Mouse (Mus musculus) CH12.LX (cell line): ENCODE results near the gene Slc12a5. TPM values are rescaled to one million over a fixed set of nuclear protein-coding genes. Genes with fewer than 3 reads are reported as not detected.

Source experiments
- DNase-seq: peaks from one replicate; pipeline ENCODE4 v3.0.0-alpha.2; 2013; ENCODE audit errors: extremely low read depth
- H3K27ac ChIP-seq: 2 replicates; pipeline ENCODE4 v1.5.1; 2012; ENCODE audit warnings: low read depth, mild to moderate bottlenecking, control low read depth, moderate library complexity; ENCODE audit not compliant: insufficient read depth
- H3K27me3 ChIP-seq: replicated peaks from 2 replicates; pipeline ENCODE3; 2012; ENCODE audit warnings: inconsistent platforms
- H3K36me3 ChIP-seq, 2 experiments: replicated peaks in 1 of 2; 2 replicates each; pipeline versions ENCODE3 to v1.6.1; 2012; ENCODE audit warnings: inconsistent platforms in 1 of 2, low read length in 1 of 2, mild to moderate bottlenecking in 1 of 2, mixed read lengths in 1 of 2, moderate library complexity in 1 of 2; ENCODE audit not compliant: control insufficient read depth in 1 of 2, insufficient read depth in 1 of 2
- H3K4me1 ChIP-seq, 2 experiments: 2 replicates each; pipeline ENCODE4 v1.6.1; 2012; ENCODE audit warnings: inconsistent platforms in 1 of 2, moderate library complexity in 1 of 2; ENCODE audit not compliant: insufficient read depth in 2 of 2, control insufficient read depth in 1 of 2
- H3K4me2 ChIP-seq: 2 replicates; pipeline ENCODE4 v1.6.1; 2012; ENCODE audit warnings: low read depth, mild to moderate bottlenecking, control low read depth; ENCODE audit not compliant: poor library complexity, insufficient read depth, severe bottlenecking
- H3K4me3 ChIP-seq, 3 experiments: fragments of 150-350 bp in 1 of 3; sonication (generic) in 1 of 3; replicated peaks in 1 of 3; 2 replicates each; pipeline versions ENCODE3 to v1.5.1; 2011 to 2012; ENCODE audit warnings: low read depth in 2 of 3, low read length in 2 of 3, mild to moderate bottlenecking in 2 of 3, moderate library complexity in 2 of 3, control low read depth in 1 of 3, improper control_type of control experiment in 1 of 3, inconsistent platforms in 1 of 3, mixed read lengths in 1 of 3; ENCODE audit not compliant: poor library complexity in 1 of 3
- H3K79me2 ChIP-seq: replicated peaks from 2 replicates; pipeline ENCODE4 v1.6.1; 2012; ENCODE audit warnings: mild to moderate bottlenecking, moderate library complexity; ENCODE audit not compliant: control insufficient read depth, poor library complexity, insufficient read depth, severe bottlenecking; ENCODE audit errors: extremely low read depth
- H3K9ac ChIP-seq: 2 replicates; pipeline ENCODE4 v1.6.1; 2012; ENCODE audit warnings: low read depth, mild to moderate bottlenecking, control low read depth, moderate library complexity; ENCODE audit not compliant: insufficient read depth
- H3K9me3 ChIP-seq: replicated peaks from 2 replicates; pipeline ENCODE3; 2012; ENCODE audit warnings: low read length, inconsistent platforms, mixed read lengths
- BHLHE40 ChIP-seq: IDR thresholded peaks from 2 replicates; pipeline ENCODE4 v1.6.1; 2011; ENCODE audit warnings: mild to moderate bottlenecking, low read depth, low read length, improper control_type of control experiment
- CHD1 ChIP-seq: IDR thresholded peaks from 2 replicates; pipeline ENCODE4 v1.6.1; 2012; ENCODE audit warnings: low read depth, low read length, improper control_type of control experiment, inconsistent platforms
- CTCF ChIP-seq, 2 experiments: IDR thresholded peaks in 1 of 2; conservative IDR thresholded peaks in 1 of 2; 2 replicates each; pipeline ENCODE4 v1.5.1; 2011 to 2012; ENCODE audit warnings: low read depth in 2 of 2, low read length in 2 of 2, improper control_type of control experiment in 1 of 2, inconsistent platforms in 1 of 2, mild to moderate bottlenecking in 1 of 2, moderate library complexity in 1 of 2
- E2F4 ChIP-seq: IDR thresholded peaks from 2 replicates; pipeline ENCODE4 v1.6.1; 2011; ENCODE audit warnings: low read depth, low read length, improper control_type of control experiment; ENCODE audit not compliant: insufficient replicate concordance
- ELF1 ChIP-seq: IDR thresholded peaks from 2 replicates; pipeline ENCODE4 v1.6.1; 2014; ENCODE audit warnings: low read depth, mild to moderate bottlenecking, inconsistent platforms, low read length, improper control_type of control experiment
- GABPA ChIP-seq: IDR thresholded peaks from 2 replicates; pipeline ENCODE4 v1.6.1; 2012; ENCODE audit warnings: low read depth, low read length, improper control_type of control experiment, inconsistent platforms; ENCODE audit not compliant: insufficient replicate concordance
- HCFC1 ChIP-seq: IDR thresholded peaks from 2 replicates; pipeline ENCODE4 v1.6.1; 2012; ENCODE audit warnings: low read depth, mild to moderate bottlenecking, inconsistent platforms, low read length, improper control_type of control experiment
- IRF4 ChIP-seq: IDR thresholded peaks from 2 replicates; pipeline ENCODE4 v1.6.1; 2014; ENCODE audit warnings: low read depth, mild to moderate bottlenecking, inconsistent platforms, low read length, improper control_type of control experiment
- MAFK ChIP-seq: IDR thresholded peaks from 2 replicates; pipeline ENCODE4 v1.6.1; 2011; ENCODE audit warnings: low read length, improper control_type of control experiment; ENCODE audit not compliant: insufficient replicate concordance
- MAX ChIP-seq: IDR thresholded peaks from 2 replicates; pipeline ENCODE4 v1.6.1; 2011; ENCODE audit warnings: low read length, improper control_type of control experiment
- MEF2A ChIP-seq: IDR thresholded peaks from 2 replicates; pipeline ENCODE4 v1.6.1; 2014; ENCODE audit warnings: low read depth, mild to moderate bottlenecking, inconsistent platforms, low read length, improper control_type of control experiment, borderline replicate concordance
- MYC ChIP-seq: IDR thresholded peaks from 2 replicates; pipeline ENCODE4 v1.6.1; 2011; ENCODE audit warnings: low read depth, mild to moderate bottlenecking, improper control_type of control experiment, low read length
- NELFE ChIP-seq: IDR thresholded peaks from 2 replicates; pipeline ENCODE4 v1.6.1; 2011; ENCODE audit warnings: low read depth, low read length, improper control_type of control experiment
- NRF1 ChIP-seq: IDR thresholded peaks from 2 replicates; pipeline ENCODE4 v1.6.1; 2014; ENCODE audit warnings: low read depth, mild to moderate bottlenecking, inconsistent platforms, low read length, improper control_type of control experiment, moderate library complexity
- PAX5 ChIP-seq: IDR thresholded peaks from 2 replicates; pipeline ENCODE4 v1.6.1; 2012; ENCODE audit warnings: low read length, inconsistent platforms, mixed read lengths
- POLR2AphosphoS2 ChIP-seq: IDR thresholded peaks from 2 replicates; pipeline ENCODE4 v1.6.1; 2011; ENCODE audit warnings: low read depth, low read length, improper control_type of control experiment
- RAD21 ChIP-seq: IDR thresholded peaks from 2 replicates; pipeline ENCODE4 v1.6.1; 2011; ENCODE audit warnings: low read depth, mild to moderate bottlenecking, low read length, improper control_type of control experiment, moderate library complexity
- SIN3A ChIP-seq: IDR thresholded peaks from 2 replicates; pipeline ENCODE4 v1.6.1; 2012; ENCODE audit warnings: low read length, improper control_type of control experiment, inconsistent platforms
- TCF12 ChIP-seq: IDR thresholded peaks from 2 replicates; pipeline ENCODE4 v1.6.1; 2014; ENCODE audit warnings: low read depth, mild to moderate bottlenecking, inconsistent platforms, low read length, improper control_type of control experiment
- USF2 ChIP-seq: conservative IDR thresholded peaks from 2 replicates; pipeline ENCODE4 v1.6.1; 2011; ENCODE audit warnings: low read depth, low read length, improper control_type of control experiment
- ZKSCAN1 ChIP-seq: IDR thresholded peaks from 2 replicates; pipeline ENCODE4 v1.6.1; 2012; ENCODE audit warnings: low read depth, inconsistent platforms, low read length, improper control_type of control experiment, borderline replicate concordance
- ZMIZ1 ChIP-seq: IDR thresholded peaks from 2 replicates; pipeline ENCODE4 v1.6.1; 2012; ENCODE audit warnings: low read depth, mild to moderate bottlenecking, inconsistent platforms, low read length, improper control_type of control experiment
- ZNF384 ChIP-seq: IDR thresholded peaks from 2 replicates; pipeline ENCODE4 v1.6.1; 2012; ENCODE audit warnings: low read depth, low read length, improper control_type of control experiment, inconsistent platforms
- dilution Hi-C: fragments of 300-500 bp; cut with MboI; formaldehyde crosslinking; loops from 2 replicates; pipeline ENCODE4 v1.14.3; 2020; ENCODE audit warnings: low sequenced_read_pairs; ENCODE audit not compliant: extremely low pct_unique_long_range_greater_than_20kb, extremely low pct_ligation_motif_present
- in situ Hi-C: fragments of 300-500 bp; cut with MboI; formaldehyde crosslinking; loops from 3 replicates; pipeline ENCODE4 v1.14.3; 2019; ENCODE audit warnings: low sequenced_read_pairs, low pct_ligation_motif_present, low pct_unique_long_range_greater_than_20kb, mixed read lengths
- polyA plus RNA-seq: library from polyadenylated mRNA; unstranded; fragments of >175 nt; gene quantifications from 2 replicates; pipeline ENCODE4 v1.2.1, GENCODE M21; 2012; ENCODE audit warnings: low read depth; ENCODE audit not compliant: insufficient read length
- total RNA-seq, 2 experiments: library from RNA; depleted of rRNA; stranded (reverse); fragments of 300-350 nt in 1 of 2; fragments of >200 nt in 1 of 2; gene quantifications; 2 replicates each; pipeline ENCODE4 v1.2.3; 2012 to 2014

Slc12a5 gene
- total and polyA plus RNA-seq, 3 experiments, result 0.05 to 0.83 (median 0.30) TPM

GRCm38 (mm10) chr2:164968451-164968851, 7.8 kb downstream of the Slc12a5 start:
- Histone ChIP-seq H3K27me3 (peaks cover 50% of the 10 kb centered on the region), H3K9ac (no peak overlapping the region), H3K4me2 (no peak overlapping the region), H3K9me3 (peaks cover 7% of the 10 kb centered on the region), H3K4me1 (peaks cover 3 to 6% of the 10 kb centered on the region in 2 experiments; a peak in 2 of 4 replicates), H3K4me3 (no peak overlapping the region), H3K79me2 (no peaks in the 10 kb centered on the region), H3K27ac (no peak overlapping the region), H3K36me3 (no peaks in the 10 kb centered on the region)
- DNase-seq, result no peak
- TF ChIP-seq HCFC1, result no peak
- TF ChIP-seq NRF1, result no peak
- TF ChIP-seq MYC, result no peak
- TF ChIP-seq PAX5, result no peak
- TF ChIP-seq MAX, result no peak
- no peak for TF ChIP-seq NELFE
- no peak for TF ChIP-seq GABPA
- TF ChIP-seq TCF12, result no peak
- TF ChIP-seq CTCF (conservative IDR thresholded peaks at IDR 0.05 in 1 of 2, IDR thresholded peaks at IDR 0.05 in 1 of 2; ENCODE audit: low read depth in 2 of 2, low read length in 2 of 2), result no peak
- no peak for TF ChIP-seq ZKSCAN1
- TF ChIP-seq MAFK, result no peak
- dilution Hi-C loops (no loop called here), in situ Hi-C loops (no loop called here)

GRCm38 (mm10) chr2:164969348-164969781, 8.8 kb downstream of the Slc12a5 start:
- dilution Hi-C loops, result no loop called here
- in situ Hi-C loops, result no loop called here
- peaks cover 52% of the 10 kb centered on the region for H3K27me3 ChIP-seq

More at GRCm38 (mm10) chr2:164969348-164969781, 8.8 kb downstream of the Slc12a5 start:
- Histone ChIP-seq H3K79me2 (no peaks in the 10 kb centered on the region), H3K4me2 (no peak overlapping the region), H3K9ac (no peak overlapping the region), H3K4me1 (peaks cover 3 to 6% of the 10 kb centered on the region in 2 experiments; a peak in 2 of 4 replicates), H3K36me3 (no peaks in the 10 kb centered on the region), H3K27ac (no peak overlapping the region), H3K9me3 (peaks cover 10% of the 10 kb centered on the region), H3K4me3 (no peak overlapping the region)
- no peak for DNase-seq
- no peak for TF ChIP-seq USF2
- TF ChIP-seq ELF1, result no peak
- no peak for TF ChIP-seq MAX
- TF ChIP-seq HCFC1, result no peak
- no peak for TF ChIP-seq RAD21
- TF ChIP-seq ZNF384, result no peak
- TF ChIP-seq BHLHE40, result no peak
- TF ChIP-seq CHD1, result no peak
- TF ChIP-seq E2F4, result no peak
- TF ChIP-seq SIN3A, result no peak
- no peak for TF ChIP-seq CTCF (conservative IDR thresholded peaks at IDR 0.05 in 1 of 2, IDR thresholded peaks at IDR 0.05 in 1 of 2; ENCODE audit: low read depth in 2 of 2, low read length in 2 of 2)
- TF ChIP-seq MYC, result no peak
- TF ChIP-seq ZKSCAN1, result no peak
- no peak for TF ChIP-seq POLR2AphosphoS2
- no peak for TF ChIP-seq MEF2A
- no peak for TF ChIP-seq NRF1
- no peak for TF ChIP-seq ZMIZ1
- TF ChIP-seq IRF4, result no peak
- TF ChIP-seq TCF12, result no peak
